Mouse (Mus musculus) stomach, postnatal 0 days (tissue): ENCODE measurements at regions not wholly inside any gene's neighbourhood (a gene's known extent, or its start where the extent isn't known, plus 50 kb on each side); places are given as distances from the start of the nearest gene placed in this dataset.

Experiments
- CTCF ChIP-seq: IDR thresholded peaks from 2 replicates; pipeline ENCODE4 v1.5.1; 2016; ENCODE audit warnings: antibody characterized with exemption, low read depth, mild to moderate bottlenecking, moderate library complexity
- EP300 ChIP-seq: optimal IDR thresholded peaks from 2 replicates; pipeline ENCODE3; 2016; ENCODE audit warnings: antibody characterized with exemption

DNA sequence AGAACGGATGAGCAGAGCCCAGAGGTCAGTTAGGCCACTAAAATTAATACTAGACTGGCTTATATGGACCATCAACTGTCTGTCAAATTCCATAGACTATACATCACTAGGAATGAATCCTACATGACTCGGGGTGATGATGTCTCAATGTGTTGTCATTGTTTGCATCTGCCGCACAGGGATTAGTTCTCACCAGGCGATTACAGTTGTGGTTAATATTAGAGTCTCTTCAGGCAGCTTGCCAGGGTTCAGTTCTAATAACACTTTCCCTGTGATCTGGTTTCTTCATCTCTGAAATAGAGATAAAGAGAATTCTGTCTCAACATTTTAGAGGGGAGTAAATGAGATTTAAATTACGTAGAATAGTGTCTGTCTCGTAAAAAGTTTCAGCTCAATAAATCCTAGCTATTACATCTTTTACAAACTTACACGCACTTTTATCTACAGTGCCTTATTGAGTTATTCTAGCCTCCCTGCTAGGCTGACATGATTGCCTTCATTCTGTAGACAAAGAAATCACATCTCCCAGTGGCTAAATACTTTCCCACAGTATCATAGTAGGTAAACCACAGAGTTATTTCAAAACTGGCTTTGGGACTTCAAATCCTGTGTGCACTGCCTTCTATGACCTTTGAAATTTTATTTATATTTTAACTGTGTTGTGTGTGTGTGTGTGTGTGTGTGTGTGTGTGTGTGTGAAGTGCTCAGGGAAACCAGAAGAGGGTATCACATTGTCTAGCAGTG, 148.0 kb upstream of the 4933402D24Rik start:
- TF ChIP-seq CTCF, result no peak
- TF ChIP-seq EP300, result no peak
